Mouse (Mus musculus) thymus, adult 2 months (tissue): ENCODE measurements at regions not wholly inside any gene's neighbourhood (a gene's known extent, or its start where the extent isn't known, plus 50 kb on each side); places are given as distances from the start of the nearest gene placed in this dataset.

Experiments used
- DNase-seq: peaks from one replicate; pipeline ENCODE4 v3.0.0; 2021
- H3K27ac ChIP-seq: fragments of 200-500 bp; 2 replicates; pipeline ENCODE4 v1.5.1; 2012; ENCODE audit warnings: low read length, control low read depth; ENCODE audit not compliant: control insufficient read depth, insufficient read depth
- H3K27me3 ChIP-seq: fragments of 200-500 bp; 2 replicates; pipeline ENCODE4 v1.6.1; 2012; ENCODE audit warnings: mild to moderate bottlenecking, low read length, moderate library complexity, mixed read lengths; ENCODE audit not compliant: control insufficient read depth, insufficient read depth
- H3K36me3 ChIP-seq: fragments of 200-500 bp; 2 replicates; pipeline ENCODE4 v1.6.1; 2012; ENCODE audit warnings: mild to moderate bottlenecking, low read length, moderate library complexity; ENCODE audit not compliant: control insufficient read depth, insufficient read depth
- H3K4me1 ChIP-seq: fragments of 200-500 bp; replicated peaks from 2 replicates; pipeline ENCODE4 v1.6.1; 2012; ENCODE audit warnings: low read length; ENCODE audit not compliant: control insufficient read depth, insufficient read depth
- H3K4me3 ChIP-seq: fragments of 200-500 bp; 2 replicates; pipeline ENCODE4 v1.5.1; 2012; ENCODE audit warnings: mild to moderate bottlenecking, low read length, control low read depth, moderate library complexity; ENCODE audit not compliant: control insufficient read depth, insufficient read depth
- CTCF ChIP-seq: fragments of 200-500 bp; IDR thresholded peaks from 2 replicates; pipeline ENCODE4 v1.5.1; 2012; ENCODE audit warnings: mild to moderate bottlenecking, control low read depth, low read length, moderate library complexity, borderline replicate concordance; ENCODE audit not compliant: control insufficient read depth, poor library complexity, insufficient read depth; ENCODE audit errors: extremely low read depth
- POLR2A ChIP-seq: fragments of 200-500 bp; IDR thresholded peaks from 2 replicates; pipeline ENCODE4 v1.6.1; 2012; ENCODE audit warnings: mild to moderate bottlenecking, low read length, control low read depth, moderate library complexity; ENCODE audit not compliant: control insufficient read depth, poor library complexity, insufficient read depth; ENCODE audit errors: extremely low read depth
- WGBS: fragments of 180-500 bp; shearing (Covaris S2); methylation state at CpG from one replicate; pipeline ENCODE4 v1.1.7; 2018; 5-methylcytosine and 5-hydroxymethylcytosine counted together

GRCm38 (mm10) chr13:80946034-80946433 is 62.9 kb downstream of the Arrdc3 start:
- no peak for DNase-seq
- TF ChIP-seq POLR2A (no peak), CTCF (no peak)
- no peak overlapping the region for H3K27ac ChIP-seq
- H3K4me1 ChIP-seq: peaks cover 3% of the 10 kb centered on the region; the same call in 1 of the 2 replicates
- H3K4me3 ChIP-seq: no peak overlapping the region
- H3K36me3 ChIP-seq: no peaks in the 10 kb centered on the region
- no peaks in the 10 kb centered on the region for H3K27me3 ChIP-seq

DNA sequence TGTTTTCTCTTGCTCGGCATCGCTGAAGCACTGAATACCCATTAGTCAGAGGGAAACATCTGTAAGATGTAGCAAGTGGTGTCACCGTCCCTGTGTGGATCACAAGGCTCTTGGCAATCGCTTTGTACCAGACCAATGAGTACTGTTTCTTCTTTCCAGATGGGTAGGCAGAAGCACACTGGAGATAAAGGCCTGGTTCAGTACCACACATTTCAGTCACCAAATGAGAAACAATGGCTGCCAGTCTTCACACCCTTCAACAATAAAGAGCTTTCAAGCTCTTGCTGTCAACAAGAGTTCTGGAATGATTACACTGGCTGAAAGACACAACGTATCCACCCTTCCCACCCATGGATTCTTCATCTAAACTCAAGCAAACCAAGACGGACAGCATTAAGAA is 64.5 kb downstream of the Arrdc3 start:
- Histone ChIP-seq H3K27ac (no peak overlapping the region), H3K27me3 (no peaks in the 10 kb centered on the region), H3K4me3 (no peak overlapping the region), H3K4me1 (no peaks in the 10 kb centered on the region), H3K36me3 (no peaks in the 10 kb centered on the region)
- WGBS: 97% methylated on average over 6 of the region's 6 CpGs
- DNase-seq: no peak
- no peak for TF ChIP-seq POLR2A
- no peak for TF ChIP-seq CTCF

DNA sequence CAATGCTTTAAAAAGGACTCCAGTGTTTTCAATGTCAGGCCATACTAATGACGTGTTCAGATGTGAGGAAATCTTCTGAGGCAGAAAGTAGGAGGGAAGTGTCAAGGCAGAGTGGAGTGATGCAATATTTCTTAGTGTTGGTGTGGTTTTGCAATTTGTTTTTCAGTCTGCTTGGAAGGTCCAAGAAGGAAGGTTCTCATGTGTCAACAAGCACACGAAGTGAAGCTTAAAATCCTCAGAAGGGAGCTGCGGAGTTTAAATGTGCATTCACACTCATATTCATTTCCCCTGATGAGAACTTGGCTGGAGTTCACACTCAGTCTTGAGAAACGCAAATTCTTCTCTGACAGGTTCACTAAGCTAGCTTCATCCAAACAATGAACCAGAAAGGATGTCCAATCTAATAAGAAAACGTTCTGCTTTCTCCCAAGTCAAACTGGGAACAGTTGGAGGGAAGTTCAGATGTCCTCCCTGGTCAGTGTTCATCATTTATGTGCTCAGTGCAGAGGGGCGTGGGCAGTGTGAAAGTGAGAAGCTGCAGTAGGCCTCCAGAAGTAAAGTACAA is 66.0 kb downstream of the Arrdc3 start:
- H3K4me1 ChIP-seq: no peaks in the 10 kb centered on the region
- DNase-seq: no peak
- H3K27me3 ChIP-seq: no peaks in the 10 kb centered on the region
- 62% methylated on average over 6 of the region's 6 CpGs for WGBS
- no peak overlapping the region for H3K4me3 ChIP-seq
- H3K27ac ChIP-seq: no peak overlapping the region
- no peaks in the 10 kb centered on the region for H3K36me3 ChIP-seq
- TF ChIP-seq POLR2A: no peak
- no peak for TF ChIP-seq CTCF

DNA sequence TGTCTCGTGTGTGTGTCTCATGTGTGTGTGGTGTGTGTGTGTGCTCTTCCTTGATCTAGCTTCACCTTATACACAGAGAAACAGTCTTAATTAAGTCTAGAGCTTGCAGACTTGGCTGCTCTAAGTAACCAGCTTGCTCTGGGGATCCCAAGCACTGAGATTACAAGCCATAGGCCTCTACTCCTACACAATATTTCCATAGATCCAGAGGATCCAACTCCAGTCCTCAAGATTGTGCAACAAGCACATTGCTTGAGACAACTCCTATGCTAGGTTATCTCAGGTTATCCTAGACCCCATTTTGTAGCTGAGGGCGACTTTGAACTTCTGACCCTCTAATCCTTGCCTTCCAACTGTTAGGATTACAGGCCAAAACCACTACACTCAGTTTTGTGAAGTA is 67.1 kb downstream of the Arrdc3 start:
- Histone ChIP-seq H3K27ac (no peak overlapping the region), H3K36me3 (no peaks in the 10 kb centered on the region), H3K27me3 (no peaks in the 10 kb centered on the region), H3K4me3 (no peak overlapping the region), H3K4me1 (no peaks in the 10 kb centered on the region)
- WGBS: 92% methylated on average over 2 of the region's 2 CpGs
- TF ChIP-seq CTCF (no peak), POLR2A (no peak)
- no peak for DNase-seq

DNA sequence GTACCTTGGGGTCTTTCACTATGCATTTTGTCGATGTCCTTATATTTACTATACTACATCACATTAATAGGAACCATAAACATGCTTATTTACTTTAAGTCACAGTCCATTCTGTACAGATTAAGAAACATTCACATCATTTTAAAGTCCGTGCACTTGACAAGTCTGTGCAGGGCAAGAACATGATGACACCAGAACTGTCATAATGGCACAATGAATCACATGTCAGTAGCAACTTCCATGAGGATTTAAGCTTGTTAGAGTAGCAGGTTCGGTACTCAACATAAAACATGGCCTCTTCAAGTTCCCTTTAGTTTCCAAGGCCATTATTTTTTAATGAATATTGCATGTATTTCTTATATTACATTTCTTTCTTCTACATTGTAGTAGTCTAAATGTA is 67.6 kb downstream of the Arrdc3 start:
- Histone ChIP-seq H3K4me1 (no peaks in the 10 kb centered on the region), H3K27me3 (no peaks in the 10 kb centered on the region), H3K36me3 (no peaks in the 10 kb centered on the region), H3K4me3 (no peak overlapping the region), H3K27ac (no peak overlapping the region)
- DNase-seq: no peak
- 93% methylated on average over 3 of the region's 3 CpGs for WGBS
- TF ChIP-seq POLR2A (no peak), CTCF (no peak)

DNA sequence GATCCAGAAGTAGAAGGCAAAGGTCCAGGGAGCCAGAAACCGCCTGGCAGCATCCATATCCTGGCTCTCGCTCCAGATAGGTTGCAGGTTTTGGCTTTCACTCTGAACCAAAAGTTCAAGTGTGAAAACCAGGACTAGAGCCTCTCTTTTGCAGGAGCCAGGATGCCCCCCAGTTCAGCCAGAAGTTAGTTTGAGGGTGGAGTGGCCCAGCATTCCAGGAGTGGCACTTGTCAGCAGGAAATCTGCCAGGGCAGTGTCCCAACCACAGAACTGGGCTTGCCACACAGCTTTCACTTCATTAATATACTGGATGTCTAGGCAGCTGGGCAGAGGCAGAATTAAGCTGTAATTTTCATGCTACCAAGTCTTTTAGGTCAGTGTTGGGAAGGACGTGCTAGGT is 68.1 kb downstream of the Arrdc3 start:
- Histone ChIP-seq H3K4me3 (no peak overlapping the region), H3K4me1 (no peaks in the 10 kb centered on the region), H3K27me3 (no peaks in the 10 kb centered on the region), H3K36me3 (no peaks in the 10 kb centered on the region), H3K27ac (no peak overlapping the region)
- TF ChIP-seq POLR2A (no peak), CTCF (no peak)
- WGBS: 90% methylated on average over 3 of the region's 3 CpGs
- DNase-seq: no peak

GRCm38 (mm10) chr13:80952851-80953250 is 69.7 kb downstream of the Arrdc3 start:
- H3K4me1 ChIP-seq: no peaks in the 10 kb centered on the region
- H3K27ac ChIP-seq: no peak overlapping the region
- no peak overlapping the region for H3K4me3 ChIP-seq
- 73% methylated on average over 4 of the region's 4 CpGs for WGBS
- no peaks in the 10 kb centered on the region for H3K36me3 ChIP-seq
- TF ChIP-seq POLR2A (no peak), CTCF (no peak)
- DNase-seq: no peak
- H3K27me3 ChIP-seq: no peaks in the 10 kb centered on the region
